Mouse (Mus musculus): Measurements from ENCODE around the gene Snx22. TPM values are rescaled to one million over a fixed set of nuclear protein-coding genes. Genes with fewer than 3 reads are reported as not detected.

Snx22 gene
- total RNA-seq, 2 experiments from 2014 or later = 0.77 TPM; not detected in 1

Other genes starting within 250 kb of the Snx22 start
- gene Zfp609, start 242.2 kb downstream of the Snx22 start, total RNA-seq (2015) = 10.4 and 11.3 TPM in 2 replicates
- 2.6 and 3.3 TPM in 2 replicates for gene Zfp609, start 242.2 kb downstream of the Snx22 start, total RNA-seq (2017)
- 105 and 130 TPM in 2 replicates for gene Pclaf, start 179.5 kb downstream of the Snx22 start, total RNA-seq (2015)
- 295 and 303 TPM in 2 replicates for gene Pclaf, start 179.5 kb downstream of the Snx22 start, total RNA-seq (2017)
- gene Trip4, start 160.9 kb downstream of the Snx22 start, total RNA-seq (2015) = 17.7 and 23.0 TPM in 2 replicates
- gene Trip4, start 160.9 kb downstream of the Snx22 start, total RNA-seq (2017) = 23.8 and 27.9 TPM in 2 replicates
- 25.0 and 31.0 TPM in 2 replicates for gene Csnk1g1, start 160.8 kb downstream of the Snx22 start, total RNA-seq (2015)
- gene Csnk1g1, start 160.8 kb downstream of the Snx22 start, total RNA-seq (2017) = 22.3 and 34.3 TPM in 2 replicates
- gene Ppib, start 9.5 kb downstream of the Snx22 start, total RNA-seq (2015) = 420 TPM in 2 replicates
- gene Ppib, start 9.5 kb downstream of the Snx22 start, total RNA-seq (2017) = 677 and 751 TPM in 2 replicates
- 104 and 105 TPM in 2 replicates for gene Snx1, start 56.9 kb upstream of the Snx22 start, total RNA-seq (2015)
- 203 and 217 TPM in 2 replicates for gene Snx1, start 56.9 kb upstream of the Snx22 start, total RNA-seq (2017)
- 383 and 455 TPM in 2 replicates for gene Ciao2a, start 56.9 kb upstream of the Snx22 start, total RNA-seq (2015)
- gene Ciao2a, start 56.9 kb upstream of the Snx22 start, total RNA-seq (2017) = 259 and 261 TPM in 2 replicates
- gene Dapk2, start 88.5 kb upstream of the Snx22 start, total RNA-seq (2015) = 1.6 and 4.4 TPM in 2 replicates
- gene Dapk2, start 88.5 kb upstream of the Snx22 start, total RNA-seq (2017) = 2.6 and 4.0 TPM in 2 replicates